Mouse (Mus musculus): Measurements from ENCODE around the gene Fbrsl1.

DNA sequence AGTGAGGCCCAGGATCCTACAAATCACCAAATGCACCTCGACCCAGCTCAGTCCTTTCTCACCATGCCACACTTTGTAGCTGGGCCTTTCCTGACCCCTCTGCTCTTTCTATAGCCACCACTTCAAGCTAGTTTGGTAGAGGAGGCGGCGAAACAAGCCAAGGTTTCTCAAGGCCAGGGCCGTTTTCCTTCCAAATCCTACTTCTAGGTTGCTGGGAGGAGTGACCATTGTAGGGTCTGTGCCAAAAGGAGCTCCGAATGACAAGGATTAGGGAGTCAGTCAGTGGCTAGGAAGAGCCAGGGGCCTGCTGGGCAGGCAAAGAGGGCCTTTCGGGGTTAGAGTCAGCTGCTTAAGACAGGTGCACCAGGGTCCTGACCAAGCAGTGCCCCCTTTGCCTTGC lies 63.8 kb downstream of the Fbrsl1 start:
- no peak for TF ChIP-seq CTCF (IDR thresholded peaks at IDR 0.05; ENCODE audit: extremely low read depth, insufficient read depth, low read length)
- no peak for TF ChIP-seq POLR2A (IDR thresholded peaks at IDR 0.05; ENCODE audit: extremely low read depth, insufficient read depth, low read length)

Data from cortical plate, adult 2 months (tissue).